Mouse (Mus musculus) adipose tissue, adult 10 weeks (tissue): ENCODE data around the gene Kcnv2. TPM values are rescaled to one million over a fixed set of nuclear protein-coding genes. Genes with fewer than 3 reads are reported as not detected.

Experiments used
- polyA plus RNA-seq: library from polyadenylated mRNA; stranded (reverse); fragments of 350-450 nt; fragmentation: Illumina TruSeq; extraction: RNeasy Lipid Tissue Mini Kit (QIAGEN cat#74804); gene quantifications from one replicate; pipeline ENCODE4 v1.2.3, GENCODE M21; 2014; ENCODE audit warnings: low read depth, low replicate concordance

Gene Kcnv2
- polyA plus RNA-seq = not detected

DNA sequence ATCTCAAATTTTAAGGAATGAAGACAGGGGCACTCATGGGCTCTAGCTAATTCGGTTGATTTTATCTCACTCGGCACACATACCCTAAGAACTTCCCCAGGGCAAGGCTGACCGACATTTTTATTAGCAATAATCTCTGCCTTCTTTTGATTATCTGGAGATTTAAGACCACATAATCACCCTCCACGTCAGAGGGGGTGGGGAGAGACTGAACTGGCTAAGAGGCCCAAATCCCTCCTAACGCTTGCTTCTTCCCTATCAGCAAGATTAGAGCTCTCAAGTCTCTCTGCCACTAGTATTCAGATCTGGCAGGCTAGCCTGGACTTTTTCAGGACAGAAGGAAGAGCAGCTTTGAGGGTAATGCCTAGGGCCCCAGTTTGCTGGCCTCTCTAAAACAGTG is at the start of gene Kcnv2:
Kcnv2 (plus strand) TSS at position 308 of the 400 bp plus-strand sequence.

Other genes with a start within 250 kb of the Kcnv2 start
- gene Vldlr, start 106.1 kb upstream of the Kcnv2 start, polyA plus RNA-seq = 21.5 TPM
- 40.6 TPM for gene Pum3, start 107.2 kb downstream of the Kcnv2 start, polyA plus RNA-seq